ENCODE assay signal across 25 mouse cellular contexts in the genomic region with DNA sequence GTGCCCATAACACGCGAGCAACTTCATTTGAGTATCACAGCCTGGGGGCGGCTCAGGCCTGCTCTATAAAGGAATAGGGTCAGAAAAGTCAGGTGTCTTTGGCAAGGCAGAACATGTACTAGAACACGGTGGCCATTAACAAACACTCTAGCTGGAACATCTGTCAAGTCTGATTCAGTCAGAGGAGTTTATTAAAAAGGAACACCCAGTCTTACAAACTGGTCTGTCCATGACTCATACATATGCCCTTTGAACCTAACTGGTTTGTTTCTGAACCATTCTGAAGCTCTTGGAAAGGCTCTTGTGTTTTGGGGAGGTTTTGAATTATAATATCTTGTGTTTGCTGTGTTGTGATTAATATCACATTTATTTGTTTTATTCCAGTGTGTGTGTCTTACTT. TPM values are rescaled to one million over a fixed set of nuclear protein-coding genes. Genes with fewer than 3 reads are reported as not detected.
DNase-seq lines count a peak whose midpoint lies in the region; ATAC-seq lines count a peak whose summit lies in the region.
"Had no signal": no experiment of that assay in that cellular context is flagged by ENCODE, and none has a peak within 500 bp of the region (broad histone marks: within the 10 kb centered on the region; RNA-seq: fewer than 3 reads in every experiment).

No protein-coding gene starts in this region.

- H3K27ac ChIP-seq in kidney, embryonic 15.5 days, result 0 out of 2 replicates have a peak overlapping the region, but pooled peaks have one; percentile 4
- peak overlapping the region; percentile 6; the same call in 1 of the 2 replicates for H3K27ac ChIP-seq in stomach, embryonic 15.5 days
- H3K27ac ChIP-seq: forebrain, embryonic 10.5 days; hindbrain, embryonic 14.5 days; liver, embryonic 13.5 days; midbrain, embryonic 15.5 days; neural tube, embryonic 12.5 days had no signal

- H3K4me2 ChIP-seq in kidney, embryonic 15.5 days, result no peak overlapping the region
- no peak overlapping the region for H3K4me2 ChIP-seq in stomach, embryonic 15.5 days
- H3K4me2 ChIP-seq: hindbrain, embryonic 14.5 days; liver, embryonic 13.5 days; lung, embryonic 14.5 days; midbrain, embryonic 15.5 days; neural tube, embryonic 12.5 days had no signal

- H3K9me3 ChIP-seq in kidney, embryonic 15.5 days (replicated peaks), result no peaks in the 10 kb centered on the region
- H3K9me3 ChIP-seq in stomach, embryonic 15.5 days, result no peaks in the 10 kb centered on the region
- H3K9me3 ChIP-seq: forebrain, embryonic 10.5 days; liver, embryonic 13.5 days; midbrain, embryonic 15.5 days had no signal

- H3K27me3 ChIP-seq in kidney, embryonic 15.5 days, result no peaks in the 10 kb centered on the region
- no peaks in the 10 kb centered on the region for H3K27me3 ChIP-seq in stomach, embryonic 15.5 days (replicated peaks)
- H3K27me3 ChIP-seq: liver, embryonic 13.5 days; midbrain, embryonic 15.5 days; neural tube, embryonic 12.5 days had no signal

- no peak overlapping the region for H3K4me3 ChIP-seq in kidney, embryonic 15.5 days (replicated peaks)
- no peak overlapping the region for H3K4me3 ChIP-seq in stomach, embryonic 15.5 days (replicated peaks)
- H3K4me3 ChIP-seq: forebrain, embryonic 10.5 days; liver, embryonic 13.5 days; midbrain, embryonic 15.5 days; neural tube, embryonic 12.5 days had no signal

- H3K9ac ChIP-seq in kidney, embryonic 15.5 days, result no peak overlapping the region
- no peak overlapping the region for H3K9ac ChIP-seq in stomach, embryonic 15.5 days
- H3K9ac ChIP-seq: forebrain, postnatal 0 days; hindbrain, embryonic 14.5 days; liver, embryonic 13.5 days; lung, embryonic 14.5 days; midbrain, embryonic 15.5 days; neural tube, embryonic 12.5 days had no signal

- H3K36me3 ChIP-seq in kidney, embryonic 15.5 days, result peaks cover 18% of the 10 kb centered on the region
- H3K36me3 ChIP-seq in stomach, embryonic 15.5 days, result peaks cover 9% of the 10 kb centered on the region

- H3K4me1 ChIP-seq in kidney, embryonic 15.5 days, result no peaks in the 10 kb centered on the region; the same call in 1 of the 2 replicates
- H3K4me1 ChIP-seq in stomach, embryonic 15.5 days, result no peaks in the 10 kb centered on the region
- H3K4me1 ChIP-seq: forebrain, embryonic 10.5 days; liver, embryonic 13.5 days; midbrain, embryonic 15.5 days; neural tube, embryonic 12.5 days had no signal

- DNase-seq in kidney, adult 11 months, result no peak
- DNase-seq in 3T3-L1 (ENCODE audit: low read depth, low spot score) (peak; percentile 67), NIH3T3 (ENCODE audit: low read depth) (peak; percentile 67)
- no peak for DNase-seq in embryo, embryonic 10.5 days (ENCODE audit: low spot score)
- no peak for DNase-seq in adrenal gland, adult 18-20 months (ENCODE audit: low spot score in 2 of 2)
- DNase-seq: adrenal gland, adult 2 months; cerebellum, adult 18-20 months; cerebellum, postnatal 25 days; forebrain, postnatal 0 days; gastrocnemius, postnatal 25 days; heart, adult 18-20 months; heart, postnatal 36 days; kidney, adult 8-10 months; layer of hippocampus, postnatal 36 days; liver, embryonic 13.5 days; lung, embryonic 14.5 days; lung, postnatal 4 days; retina, postnatal 1 day; right cerebral cortex, postnatal 25 days had no signal

- ATAC-seq in kidney, embryonic 15.5 days (replicated peaks; ENCODE audit: low FRiP score), result no peak
- no peak for ATAC-seq in stomach, embryonic 15.5 days (ENCODE audit: insufficient read depth, low FRiP score, low read depth)
- ATAC-seq: forebrain, postnatal 0 days; midbrain, embryonic 15.5 days had no signal

- WGBS in kidney, embryonic 15.5 days, result 78% methylated on average over 4 of the region's 4 CpGs
- 69% methylated on average over 4 of the region's 4 CpGs for WGBS in stomach, embryonic 15.5 days

RNA-seq across cellular contexts. Expression of gene Sec23ip, which starts 45.3 kb away (rescaled TPM):
- 38.1 and 38.4 TPM in 2 replicates for polyA plus RNA-seq in kidney, embryonic 15.5 days (2015; fragmentation: Nextera tagmentation; extraction: Ambion mirVana)
- 32.3 and 32.5 TPM in 2 replicates for polyA plus RNA-seq in stomach, embryonic 15.5 days (2015; fragmentation: Nextera tagmentation; extraction: Ambion mirVana)
- 10 to 100 TPM; 41.7 to 46.2 TPM for total RNA-seq in adrenal gland, adult 18-20 months (2021)

RNA-seq across cellular contexts. Expression of gene Mcmbp, which starts 49.8 kb away (rescaled TPM):
- 66.0 and 67.2 TPM in 2 replicates for polyA plus RNA-seq in kidney, embryonic 15.5 days (2015; fragmentation: Nextera tagmentation; extraction: Ambion mirVana)
- polyA plus RNA-seq in stomach, embryonic 15.5 days (2015; fragmentation: Nextera tagmentation; extraction: Ambion mirVana), result 58.2 and 60.9 TPM in 2 replicates
- total RNA-seq in adrenal gland, adult 18-20 months (2021), result 10 to 100 TPM; 29.4 to 34.5 TPM

Comparison
In these comparisons a context has a peak if more than half of its experiments do, and no peak if none do; other contexts are left out.
1. DNase-seq: peak in 3T3-L1 (single experiment) and NIH3T3 (single experiment); none in kidney, adult 11 months (single experiment), embryo, embryonic 10.5 days (single experiment) and adrenal gland, adult 18-20 months (0 of 2).